Mouse (Mus musculus): ENCODE measurements around the gene Pdcd1. TPM values are rescaled to one million over a fixed set of nuclear protein-coding genes. Genes with fewer than 3 reads are reported as not detected.

The Pdcd1 gene
- not detected in 2 replicates for polyA plus RNA-seq (2015; fragmentation: Nextera tagmentation; extraction: Ambion mirVana)

- no peak for ATAC-seq (ENCODE audit: low FRiP score, low TSS enrichment)
- no peaks in the 10 kb centered on the region for H3K36me3 ChIP-seq (ENCODE audit: insufficient read depth, low read length)
- no peaks in the 10 kb centered on the region for H3K4me1 ChIP-seq (ENCODE audit: insufficient read depth, low read length)
- no peaks in the 10 kb centered on the region for H3K27me3 ChIP-seq (ENCODE audit: insufficient read depth, low read length)
- no peak within 1 kb of the TSS for H3K4me3 ChIP-seq (ENCODE audit: low read length)
- H3K27ac ChIP-seq (ENCODE audit: low read length): no peak within 1 kb of the TSS
- no peaks in the 10 kb centered on the region for H3K9me3 ChIP-seq (ENCODE audit: low read length)
- WGBS: 69% methylated on average over 5 of the region's 6 CpGs
- H3K4me2 ChIP-seq (replicated peaks; ENCODE audit: low read depth, low read length): no peak within 1 kb of the TSS
- no peak within 1 kb of the TSS for H3K9ac ChIP-seq (replicated peaks; ENCODE audit: low read length)
Observed at GRCm38 (mm10) chr1:94052373-94052772, at the start of gene Pdcd1. Gene Pdcd1 (minus strand): TSS chr1:94052553.

- WGBS: 77% methylated on average over 1 of the region's 1 CpGs
- Histone ChIP-seq H3K9me3 (ENCODE audit: low read length) (no peaks in the 10 kb centered on the region), H3K4me3 (ENCODE audit: low read length) (no peak overlapping the region), H3K36me3 (ENCODE audit: insufficient read depth, low read length) (no peaks in the 10 kb centered on the region), H3K27me3 (ENCODE audit: insufficient read depth, low read length) (no peaks in the 10 kb centered on the region), H3K4me1 (ENCODE audit: insufficient read depth, low read length) (no peaks in the 10 kb centered on the region), H3K9ac (replicated peaks; ENCODE audit: low read length) (no peak overlapping the region), H3K27ac (ENCODE audit: low read length) (no peak overlapping the region), H3K4me2 (replicated peaks; ENCODE audit: low read depth, low read length) (no peak overlapping the region)
- ATAC-seq (ENCODE audit: low FRiP score, low TSS enrichment): no peak
Observed at GRCm38 (mm10) chr1:94091788-94092187, 39.4 kb upstream of the Pdcd1 start.

- no peaks in the 10 kb centered on the region for H3K9me3 ChIP-seq (ENCODE audit: low read length)
- H3K27me3 ChIP-seq (ENCODE audit: insufficient read depth, low read length): no peaks in the 10 kb centered on the region
- H3K27ac ChIP-seq (ENCODE audit: low read length): no peak overlapping the region
- H3K9ac ChIP-seq (replicated peaks; ENCODE audit: low read length): no peak overlapping the region
- no peak overlapping the region for H3K4me2 ChIP-seq (replicated peaks; ENCODE audit: low read depth, low read length)
- no peak overlapping the region for H3K4me3 ChIP-seq (ENCODE audit: low read length)
- no peaks in the 10 kb centered on the region for H3K36me3 ChIP-seq (ENCODE audit: insufficient read depth, low read length)
- no peak for ATAC-seq (ENCODE audit: low FRiP score, low TSS enrichment)
- WGBS: 73% methylated on average over 5 of the region's 5 CpGs
- no peaks in the 10 kb centered on the region for H3K4me1 ChIP-seq (ENCODE audit: insufficient read depth, low read length)
Observed at GRCm38 (mm10) chr1:94086311-94086898, 34.1 kb upstream of the Pdcd1 start.

- Histone ChIP-seq H3K36me3 (ENCODE audit: insufficient read depth, low read length) (no peaks in the 10 kb centered on the region), H3K27me3 (ENCODE audit: insufficient read depth, low read length) (no peaks in the 10 kb centered on the region), H3K9me3 (ENCODE audit: low read length) (no peaks in the 10 kb centered on the region), H3K4me1 (ENCODE audit: insufficient read depth, low read length) (no peaks in the 10 kb centered on the region), H3K9ac (replicated peaks; ENCODE audit: low read length) (no peak overlapping the region), H3K27ac (ENCODE audit: low read length) (no peak overlapping the region), H3K4me2 (replicated peaks; ENCODE audit: low read depth, low read length) (no peak overlapping the region), H3K4me3 (ENCODE audit: low read length) (no peak overlapping the region)
- 82% methylated on average over 5 of the region's 5 CpGs for WGBS
- ATAC-seq (ENCODE audit: low FRiP score, low TSS enrichment): no peak
Observed at GRCm38 (mm10) chr1:94085324-94086105, 33.2 kb upstream of the Pdcd1 start.

GRCm38 (mm10) chr1:94081761-94082160 is 29.4 kb upstream of the Pdcd1 start:
- no peak for ATAC-seq (ENCODE audit: low FRiP score, low TSS enrichment)
- Histone ChIP-seq H3K4me2 (replicated peaks; ENCODE audit: low read depth, low read length) (no peak overlapping the region), H3K27me3 (ENCODE audit: insufficient read depth, low read length) (no peaks in the 10 kb centered on the region), H3K27ac (ENCODE audit: low read length) (no peak overlapping the region), H3K36me3 (ENCODE audit: insufficient read depth, low read length) (no peaks in the 10 kb centered on the region), H3K9ac (replicated peaks; ENCODE audit: low read length) (no peak overlapping the region), H3K9me3 (ENCODE audit: low read length) (no peaks in the 10 kb centered on the region), H3K4me1 (ENCODE audit: insufficient read depth, low read length) (no peaks in the 10 kb centered on the region), H3K4me3 (ENCODE audit: low read length) (no peak overlapping the region)
- WGBS: 80% methylated on average over 6 of the region's 6 CpGs

- Histone ChIP-seq H3K9ac (replicated peaks; ENCODE audit: low read length) (no peak overlapping the region), H3K4me2 (replicated peaks; ENCODE audit: low read depth, low read length) (peak overlapping the region; percentile 36)
- 55% methylated on average over 11 of the region's 11 CpGs for WGBS
Observed at GRCm38 (mm10) chr1:94081191-94081590, 28.8 kb upstream of the Pdcd1 start.

GRCm38 (mm10) chr1:94080718-94081117 is 28.4 kb upstream of the Pdcd1 start:
- H3K9ac ChIP-seq (replicated peaks; ENCODE audit: low read length): no peak overlapping the region
- no peaks in the 10 kb centered on the region for H3K36me3 ChIP-seq (ENCODE audit: insufficient read depth, low read length)
- WGBS: 50% methylated on average over 15 of the region's 15 CpGs
- H3K27ac ChIP-seq (ENCODE audit: low read length): no peak overlapping the region
- no peaks in the 10 kb centered on the region for H3K9me3 ChIP-seq (ENCODE audit: low read length)
- no peaks in the 10 kb centered on the region for H3K4me1 ChIP-seq (ENCODE audit: insufficient read depth, low read length)
- no peak for ATAC-seq (ENCODE audit: low FRiP score, low TSS enrichment)
- peak overlapping the region; percentile 36 for H3K4me2 ChIP-seq (replicated peaks; ENCODE audit: low read depth, low read length)
- peak overlapping the region; percentile 13 for H3K4me3 ChIP-seq (ENCODE audit: low read length)
- no peaks in the 10 kb centered on the region for H3K27me3 ChIP-seq (ENCODE audit: insufficient read depth, low read length)

More at GRCm38 (mm10) chr1:94081191-94081590, 28.8 kb upstream of the Pdcd1 start:
- no peaks in the 10 kb centered on the region for H3K36me3 ChIP-seq (ENCODE audit: insufficient read depth, low read length)
- peak overlapping the region; percentile 13 for H3K4me3 ChIP-seq (ENCODE audit: low read length)
- H3K4me1 ChIP-seq (ENCODE audit: insufficient read depth, low read length): no peaks in the 10 kb centered on the region
- no peak overlapping the region for H3K27ac ChIP-seq (ENCODE audit: low read length)
- H3K9me3 ChIP-seq (ENCODE audit: low read length): no peaks in the 10 kb centered on the region
- no peaks in the 10 kb centered on the region for H3K27me3 ChIP-seq (ENCODE audit: insufficient read depth, low read length)
- no peak for ATAC-seq (ENCODE audit: low FRiP score, low TSS enrichment)

GRCm38 (mm10) chr1:94078835-94079440 is 26.6 kb upstream of the Pdcd1 start:
- no peak overlapping the region for H3K4me3 ChIP-seq (ENCODE audit: low read length)
- WGBS: 2% methylated on average over 9 of the region's 9 CpGs
- H3K9ac ChIP-seq (replicated peaks; ENCODE audit: low read length): no peak overlapping the region
- H3K36me3 ChIP-seq (ENCODE audit: insufficient read depth, low read length): no peaks in the 10 kb centered on the region
- peak; percentile 93 for ATAC-seq (ENCODE audit: low FRiP score, low TSS enrichment)
- H3K4me2 ChIP-seq (replicated peaks; ENCODE audit: low read depth, low read length): no peak overlapping the region
- no peaks in the 10 kb centered on the region for H3K4me1 ChIP-seq (ENCODE audit: insufficient read depth, low read length)
- H3K9me3 ChIP-seq (ENCODE audit: low read length): no peaks in the 10 kb centered on the region
- no peak overlapping the region for H3K27ac ChIP-seq (ENCODE audit: low read length)
- H3K27me3 ChIP-seq (ENCODE audit: insufficient read depth, low read length): no peaks in the 10 kb centered on the region

- no peaks in the 10 kb centered on the region for H3K36me3 ChIP-seq (ENCODE audit: insufficient read depth, low read length)
- H3K4me3 ChIP-seq (ENCODE audit: low read length): no peak overlapping the region
- no peak overlapping the region for H3K27ac ChIP-seq (ENCODE audit: low read length)
- WGBS: 45% methylated on average over 3 of the region's 3 CpGs
- no peak overlapping the region for H3K4me2 ChIP-seq (replicated peaks; ENCODE audit: low read depth, low read length)
- H3K9me3 ChIP-seq (ENCODE audit: low read length): no peaks in the 10 kb centered on the region
- no peak overlapping the region for H3K9ac ChIP-seq (replicated peaks; ENCODE audit: low read length)
- no peak for ATAC-seq (ENCODE audit: low FRiP score, low TSS enrichment)
- no peaks in the 10 kb centered on the region for H3K4me1 ChIP-seq (ENCODE audit: insufficient read depth, low read length)
- H3K27me3 ChIP-seq (ENCODE audit: insufficient read depth, low read length): no peaks in the 10 kb centered on the region
Observed at GRCm38 (mm10) chr1:94078314-94078713, 26.0 kb upstream of the Pdcd1 start.

- no peak overlapping the region for H3K4me2 ChIP-seq (replicated peaks; ENCODE audit: low read depth, low read length)
- no peak overlapping the region for H3K27ac ChIP-seq (ENCODE audit: low read length)
- H3K9ac ChIP-seq (replicated peaks; ENCODE audit: low read length): no peak overlapping the region
- H3K4me1 ChIP-seq (ENCODE audit: insufficient read depth, low read length): no peaks in the 10 kb centered on the region
- H3K36me3 ChIP-seq (ENCODE audit: insufficient read depth, low read length): no peaks in the 10 kb centered on the region
- no peaks in the 10 kb centered on the region for H3K27me3 ChIP-seq (ENCODE audit: insufficient read depth, low read length)
- WGBS: 21% methylated on average over 1 of the region's 1 CpGs
- H3K9me3 ChIP-seq (ENCODE audit: low read length): no peaks in the 10 kb centered on the region
- H3K4me3 ChIP-seq (ENCODE audit: low read length): no peak overlapping the region
- ATAC-seq (ENCODE audit: low FRiP score, low TSS enrichment): no peak
Observed at GRCm38 (mm10) chr1:94076702-94077101, 24.3 kb upstream of the Pdcd1 start.
